Mouse (Mus musculus): ENCODE data around the gene Il13.

Il13 gene

DNA sequence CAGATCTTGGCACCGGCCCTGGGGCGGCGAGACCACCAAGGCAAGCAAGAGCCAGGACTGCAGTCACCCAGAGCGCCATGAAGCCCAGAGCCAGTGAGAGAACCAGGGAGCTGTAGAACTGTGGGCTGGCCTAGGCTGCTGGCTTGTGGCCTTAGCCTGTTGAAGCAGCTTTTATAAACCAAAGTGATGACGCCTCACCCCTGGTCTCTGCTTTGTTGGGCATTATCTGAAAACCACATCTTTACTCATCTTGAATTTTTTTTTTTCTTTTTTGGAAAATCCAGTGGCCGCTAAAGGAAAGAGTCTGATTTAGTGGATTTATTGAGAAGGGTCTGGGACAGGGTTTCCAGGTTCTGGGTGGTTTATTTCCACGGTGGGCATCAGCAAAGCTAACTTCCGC is at the start of gene Il13:
Gene Il13 (minus strand): TSS at position 147 of the 400 bp plus-strand sequence.
- no peak for DNase-seq (ENCODE audit: low read depth, low spot score)

DNA sequence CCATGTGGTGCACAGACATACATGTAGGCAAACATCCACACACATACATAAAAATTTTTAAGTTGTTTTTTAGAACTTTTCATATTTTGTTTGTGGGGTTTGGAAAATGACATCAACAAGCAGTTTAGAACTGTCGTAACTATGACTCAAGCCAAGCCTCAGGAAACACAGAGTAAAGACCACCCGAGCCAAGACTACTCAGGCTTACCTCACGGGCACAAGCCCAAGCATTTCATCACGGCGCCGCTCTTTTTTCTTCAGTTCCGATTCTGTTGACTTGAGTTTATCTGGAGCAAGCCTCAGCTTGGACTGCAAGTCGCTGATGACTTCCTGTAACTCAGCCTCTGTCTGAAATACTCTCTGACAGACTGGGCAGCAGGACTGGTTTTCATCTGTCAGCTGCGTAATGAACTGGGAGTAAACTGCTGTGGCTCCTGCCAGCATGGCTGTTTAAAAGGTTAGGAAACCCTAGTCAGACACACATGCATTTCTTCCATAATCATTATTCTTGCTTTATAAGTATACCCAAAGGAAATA is 48.6 kb upstream of the Il13 start:
- no peak for DNase-seq (ENCODE audit: low read depth, low spot score)

DNA sequence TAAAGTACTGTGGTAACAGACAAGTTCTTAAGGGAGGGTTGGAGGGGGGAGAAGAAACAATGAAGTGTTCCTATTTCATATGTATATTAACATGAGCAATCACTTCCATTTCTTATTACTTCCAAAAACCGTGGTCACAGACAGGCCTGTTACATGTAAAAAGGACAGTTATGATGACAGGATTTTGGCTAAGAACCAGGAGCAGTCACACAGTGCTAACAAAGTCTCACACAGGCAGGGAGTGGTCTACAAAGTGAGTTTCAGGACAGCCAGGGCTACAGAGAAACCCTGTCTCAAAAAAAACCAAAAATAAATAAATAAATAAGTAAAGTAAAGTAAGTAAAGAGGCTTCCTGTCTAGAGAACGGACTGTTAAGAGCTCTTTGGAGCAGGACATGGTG is 47.7 kb upstream of the Il13 start:
- DNase-seq (ENCODE audit: low read depth, low spot score), result no peak

DNA sequence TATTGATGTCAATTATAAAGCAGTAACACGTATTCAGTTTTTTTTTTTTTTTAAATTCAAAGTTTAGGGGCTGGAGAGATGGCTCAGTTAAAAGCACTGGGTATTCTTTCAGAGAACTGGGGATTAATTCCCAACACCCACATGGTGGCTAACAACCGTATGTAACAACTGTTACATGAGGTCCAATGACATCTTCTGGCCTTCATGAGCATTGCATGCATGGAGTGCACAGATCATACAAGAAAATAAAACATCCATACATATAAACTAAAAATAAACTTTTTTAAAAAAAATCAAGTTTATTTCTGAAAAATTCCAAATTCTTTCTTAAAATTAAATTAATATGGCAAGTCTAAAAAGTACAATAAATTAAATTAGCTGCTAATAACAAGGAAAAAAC is 47.2 kb upstream of the Il13 start:
- DNase-seq (ENCODE audit: low read depth, low spot score), result no peak

DNA sequence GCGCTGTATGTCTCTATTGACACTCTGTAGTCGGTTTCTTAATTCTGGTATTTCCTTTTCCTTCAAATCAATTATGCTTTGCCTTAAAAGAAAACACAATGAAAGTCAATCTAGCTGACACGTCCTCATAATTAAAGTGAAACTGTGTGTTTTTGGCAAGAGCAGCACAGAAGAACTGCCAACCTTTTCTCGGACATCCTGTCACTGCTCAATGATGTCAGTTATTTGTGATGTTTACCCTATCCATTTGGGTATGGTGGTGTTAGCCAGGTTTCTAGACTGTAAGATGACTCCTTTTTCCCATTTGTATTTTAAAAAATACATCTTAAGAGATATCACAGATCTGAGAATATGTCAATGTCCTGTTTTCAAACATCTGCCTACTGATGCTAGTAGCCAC is 45.6 kb upstream of the Il13 start:
- DNase-seq (ENCODE audit: low read depth, low spot score), result no peak

DNA sequence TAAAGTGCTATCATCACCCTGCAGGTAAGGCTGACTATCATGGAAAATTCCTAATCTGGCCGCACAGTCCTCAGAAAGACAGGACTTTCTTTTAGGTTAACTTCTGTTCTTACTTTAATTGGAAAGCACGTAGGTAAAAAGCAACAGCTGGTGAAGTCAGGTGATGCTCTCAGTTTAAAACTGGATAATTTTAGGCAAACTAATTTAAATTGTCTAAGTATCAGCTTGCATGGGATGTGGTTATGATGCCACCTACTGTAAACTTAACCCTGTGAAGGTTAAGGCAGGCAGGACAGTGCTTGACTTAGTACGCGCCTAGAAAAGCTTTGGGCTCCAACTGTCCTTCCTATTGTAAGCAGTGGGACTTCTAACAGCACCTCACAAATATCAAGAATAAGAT is 36.9 kb upstream of the Il13 start:
- no peak for DNase-seq (ENCODE audit: low read depth, low spot score)

DNA sequence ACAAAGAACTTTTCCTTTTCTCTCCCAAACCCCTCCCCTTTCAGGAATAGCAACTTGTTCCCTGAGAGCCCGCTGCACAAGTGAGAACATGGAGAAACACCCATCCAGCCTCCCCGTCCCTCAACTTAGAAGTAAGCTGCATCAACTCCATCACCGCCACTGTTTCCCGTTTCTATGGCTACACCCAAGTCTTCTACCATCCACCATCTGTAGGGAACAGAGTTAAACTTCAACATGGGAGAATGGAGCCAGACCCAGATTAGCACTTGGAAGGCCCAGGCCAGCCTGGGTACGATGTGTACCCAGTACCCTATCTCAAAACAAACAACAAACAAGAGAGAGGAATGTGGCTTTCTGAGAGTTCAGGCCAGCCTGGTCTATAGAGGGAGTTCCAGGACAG is 29.6 kb upstream of the Il13 start:
- DNase-seq (ENCODE audit: low read depth, low spot score), result no peak

DNA sequence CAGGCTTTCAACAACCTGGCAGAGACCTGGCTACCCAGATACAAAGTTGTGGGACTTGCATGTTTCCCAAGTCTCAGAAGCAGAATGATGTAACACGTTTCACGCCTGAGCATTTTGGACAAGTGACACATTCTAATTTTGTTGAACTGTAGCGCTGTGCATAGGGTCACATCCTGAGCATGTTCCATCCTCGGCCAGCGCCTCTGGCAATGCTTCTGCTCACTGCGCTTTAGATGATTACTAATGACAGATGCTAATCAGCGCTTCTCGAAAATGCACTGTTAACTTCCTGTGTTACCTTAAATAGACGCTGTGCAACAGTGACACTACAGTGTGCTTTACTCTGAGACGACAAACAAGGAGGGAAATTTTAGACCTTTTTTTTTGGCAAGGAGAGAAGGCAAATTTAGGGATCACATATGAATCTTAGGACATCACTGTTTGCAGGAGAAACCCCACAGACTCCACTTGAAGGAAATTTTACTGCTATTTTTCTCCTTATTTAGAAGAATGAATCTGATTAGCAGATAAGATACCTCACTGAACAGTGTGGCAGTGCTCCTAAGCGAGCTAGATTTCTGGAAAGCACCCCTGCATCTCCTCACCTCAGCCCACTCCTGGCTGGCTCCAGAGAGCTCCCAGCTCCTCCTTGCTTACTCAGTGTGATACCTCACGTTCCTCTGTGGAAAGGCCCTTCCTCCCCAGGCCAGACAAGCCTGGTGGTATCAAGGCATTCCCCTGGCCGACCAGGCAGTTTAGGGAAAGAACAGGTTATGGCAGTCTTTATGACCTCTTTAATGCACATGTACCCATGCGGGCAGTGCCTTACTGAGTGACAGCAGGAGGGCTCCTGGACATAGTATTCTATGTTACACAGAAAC is 28.5 kb upstream of the Il13 start:
- no peak for DNase-seq (ENCODE audit: low read depth, low spot score)

DNA sequence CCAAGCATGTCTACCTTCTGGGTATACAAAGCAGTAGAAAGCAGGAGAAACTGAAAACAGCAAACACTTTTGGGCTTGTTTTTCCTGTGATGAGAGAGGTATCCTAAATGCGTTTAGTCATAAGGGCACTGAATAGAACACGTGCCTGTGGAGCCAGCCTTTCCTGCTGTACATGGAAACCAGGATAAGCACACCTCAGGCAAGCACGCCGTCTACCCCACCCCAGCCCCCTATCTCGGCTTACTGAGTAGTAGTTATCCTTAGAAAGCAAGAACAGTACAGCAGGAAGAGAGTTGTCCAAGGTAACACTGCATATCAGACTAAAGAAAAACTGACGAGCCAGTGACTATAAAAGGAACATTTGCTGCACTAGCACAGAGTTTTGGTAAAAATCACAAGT is 23.3 kb upstream of the Il13 start:
- DNase-seq (ENCODE audit: low read depth, low spot score), result no peak

DNA sequence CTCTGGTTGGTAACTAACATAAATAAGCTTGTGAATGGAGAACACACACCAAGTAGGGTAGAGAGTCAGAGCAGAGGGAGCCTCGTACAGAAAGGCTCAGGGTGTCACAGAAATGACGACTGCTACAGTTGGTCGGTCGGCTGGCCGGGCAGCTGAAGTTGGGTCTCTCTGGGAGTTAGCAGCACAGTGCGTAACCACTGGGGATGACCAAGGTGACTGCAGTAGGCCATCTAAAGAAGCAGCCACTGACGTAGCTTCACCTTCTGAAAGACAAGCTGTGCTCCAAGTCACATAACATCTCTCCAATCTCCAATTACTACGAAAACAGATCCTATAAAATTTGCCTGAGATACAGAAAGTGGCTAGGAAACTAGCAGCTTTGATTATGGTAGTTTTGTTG is 22.9 kb upstream of the Il13 start:
- no peak for DNase-seq (ENCODE audit: low read depth, low spot score)

DNA sequence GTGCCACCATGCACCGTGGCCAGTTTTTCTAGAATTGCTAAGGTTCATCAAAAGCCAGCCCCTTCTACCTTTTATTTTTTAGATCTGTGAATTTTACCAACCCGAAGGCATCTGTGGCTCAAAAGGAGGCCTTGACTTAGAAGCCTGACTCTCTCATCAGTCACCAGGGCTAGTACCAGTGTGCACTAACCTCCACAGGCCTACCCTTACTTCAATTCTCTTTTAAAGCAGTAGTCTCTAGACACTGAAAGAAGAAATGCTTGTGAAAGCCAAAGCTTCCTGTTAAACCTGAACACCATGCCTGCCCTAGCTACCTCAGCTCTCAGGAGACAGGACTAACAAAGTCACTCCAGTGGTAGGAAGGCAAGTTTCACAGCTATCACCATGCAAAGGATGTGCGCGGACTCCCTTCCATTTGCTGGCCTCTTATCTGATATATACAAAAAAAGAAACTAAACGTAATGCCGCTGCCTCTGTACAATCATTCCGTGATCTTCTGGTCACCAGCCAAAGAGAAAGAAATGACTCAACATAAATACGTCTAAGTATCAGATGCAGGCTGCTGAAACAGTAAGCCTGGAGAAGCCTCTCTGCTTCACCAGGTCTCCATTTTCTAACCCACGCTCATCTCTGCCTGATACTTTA is 22.2 kb upstream of the Il13 start:
- DNase-seq (ENCODE audit: low read depth, low spot score), result no peak

DNA sequence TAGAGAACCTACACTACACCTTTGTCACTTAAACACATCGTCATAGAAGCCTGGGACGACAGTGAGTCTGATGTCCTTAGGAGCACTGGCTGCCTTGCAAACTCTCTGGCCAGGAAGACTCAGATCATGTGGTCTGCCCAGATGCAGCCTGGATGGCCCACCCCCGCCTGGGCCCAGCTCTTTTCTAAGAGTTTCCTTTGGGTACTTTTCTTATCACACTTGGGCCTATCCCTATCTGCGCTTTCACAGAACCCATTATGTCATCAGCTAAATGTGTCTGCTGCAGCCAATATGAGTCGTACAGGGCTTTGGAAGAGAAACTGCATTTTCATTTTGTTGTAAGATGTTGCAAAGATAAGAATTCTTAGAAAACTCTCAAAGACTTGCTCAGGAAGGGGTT is 20.5 kb upstream of the Il13 start:
- DNase-seq (ENCODE audit: low read depth, low spot score), result no peak

DNA sequence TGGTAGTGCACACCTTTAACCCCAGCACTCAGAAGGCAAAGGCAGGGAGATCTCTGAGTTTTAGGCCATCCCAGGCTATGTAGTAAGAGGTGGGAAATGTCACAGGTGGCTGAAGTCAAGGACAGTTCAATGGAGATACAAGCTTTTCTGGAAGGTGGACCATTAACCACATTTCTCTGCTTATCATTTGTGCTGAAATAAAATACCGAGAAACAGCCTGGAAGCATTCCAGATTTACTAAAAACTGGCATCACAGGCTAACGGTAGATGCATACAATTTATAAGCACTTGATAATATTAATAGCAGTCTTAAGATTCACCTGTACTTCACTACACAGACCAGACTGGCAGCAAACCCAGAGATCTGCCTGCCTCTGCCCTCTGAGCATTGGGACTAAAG is 17.9 kb upstream of the Il13 start:
- no peak for DNase-seq (ENCODE audit: low read depth, low spot score)

DNA sequence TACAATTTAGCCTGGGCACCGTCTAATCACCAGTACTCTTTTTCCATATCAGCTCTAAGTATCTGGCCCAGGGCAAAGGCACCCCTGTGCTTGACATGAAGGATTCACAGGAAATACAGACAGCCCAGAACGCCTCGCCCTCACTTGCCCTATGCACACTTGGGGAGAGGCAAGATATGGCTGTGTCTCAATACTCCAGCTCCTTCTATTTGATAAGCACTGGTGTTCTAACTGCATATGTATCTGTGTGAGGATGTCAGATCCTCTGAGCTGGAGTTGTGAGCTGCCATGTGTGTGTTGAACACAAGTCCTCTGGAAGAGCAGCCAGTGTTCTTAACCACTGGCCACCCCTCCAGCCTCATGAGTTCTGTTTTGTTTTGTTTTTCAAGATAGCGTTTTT is 16.9 kb upstream of the Il13 start:
- no peak for DNase-seq (ENCODE audit: low read depth, low spot score)

DNA sequence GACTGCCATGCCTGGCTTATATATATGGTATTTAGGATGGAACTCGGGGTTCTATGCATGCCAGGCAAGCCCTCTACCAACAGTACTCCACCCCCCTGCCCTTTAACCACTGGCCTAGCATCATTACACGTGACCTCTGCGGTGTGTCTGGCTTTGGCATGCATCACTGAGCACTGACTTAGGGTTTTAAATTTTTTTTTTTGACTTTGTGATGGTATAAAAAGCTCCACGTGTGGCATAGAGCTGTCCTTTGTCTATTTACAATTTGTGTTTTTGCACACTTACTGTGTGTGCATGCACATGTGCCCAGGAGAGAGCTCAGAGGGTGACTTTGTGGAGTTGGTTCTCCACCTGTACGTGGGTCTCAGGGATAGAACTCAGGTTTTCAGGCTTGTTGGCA is 9.5 kb upstream of the Il13 start:
- DNase-seq (ENCODE audit: low read depth, low spot score), result no peak

DNA sequence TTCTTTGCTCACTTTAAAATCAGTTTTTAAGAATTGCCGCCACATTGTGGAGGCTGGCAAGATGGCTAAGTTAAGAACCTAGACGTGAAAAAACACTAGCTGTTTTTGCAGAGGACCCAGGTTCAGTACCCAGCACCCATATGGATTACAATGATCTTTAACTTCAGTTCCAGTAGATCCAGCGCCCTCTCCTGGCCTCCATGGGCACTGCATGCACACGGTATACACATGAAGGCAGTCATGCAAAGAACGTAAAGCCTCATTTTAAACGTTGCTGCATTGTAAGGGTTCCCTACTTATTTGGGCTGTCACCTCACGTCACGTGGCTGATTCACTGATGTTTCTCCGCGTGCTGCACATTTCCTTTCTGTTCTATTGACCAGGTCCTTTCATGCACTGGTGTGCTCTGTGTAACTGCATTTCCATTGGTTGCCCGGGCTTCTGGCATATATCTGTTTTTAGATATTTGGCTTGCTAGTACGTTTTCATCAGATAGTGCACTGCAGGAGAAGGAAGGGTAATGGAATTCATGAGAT is 8.3 kb upstream of the Il13 start:
- DNase-seq (ENCODE audit: low read depth, low spot score), result no peak

DNA sequence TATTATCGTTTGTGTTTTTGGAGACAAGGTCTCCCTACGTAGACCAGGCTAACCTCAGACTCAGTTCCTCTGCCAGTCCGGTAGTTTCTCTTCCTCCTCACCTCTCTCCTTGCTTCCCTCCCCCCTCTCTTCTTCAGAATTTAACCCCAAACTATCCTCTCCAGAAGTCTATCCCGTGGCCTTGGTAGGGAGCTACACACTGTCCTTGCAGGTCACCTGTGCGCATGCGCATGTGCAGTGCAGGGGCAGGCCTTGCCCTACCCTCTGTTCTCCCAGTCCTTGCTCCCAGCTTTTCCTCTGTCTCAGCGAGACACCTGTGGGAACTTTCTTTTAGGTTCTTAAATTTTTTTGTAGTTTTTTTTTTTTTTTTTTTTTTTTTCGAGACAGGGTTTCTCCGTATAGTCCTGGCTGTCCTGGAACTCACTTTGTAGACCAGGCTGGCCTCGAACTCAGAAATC is 3.3 kb upstream of the Il13 start:
- DNase-seq (ENCODE audit: low read depth, low spot score), result no peak

DNA sequence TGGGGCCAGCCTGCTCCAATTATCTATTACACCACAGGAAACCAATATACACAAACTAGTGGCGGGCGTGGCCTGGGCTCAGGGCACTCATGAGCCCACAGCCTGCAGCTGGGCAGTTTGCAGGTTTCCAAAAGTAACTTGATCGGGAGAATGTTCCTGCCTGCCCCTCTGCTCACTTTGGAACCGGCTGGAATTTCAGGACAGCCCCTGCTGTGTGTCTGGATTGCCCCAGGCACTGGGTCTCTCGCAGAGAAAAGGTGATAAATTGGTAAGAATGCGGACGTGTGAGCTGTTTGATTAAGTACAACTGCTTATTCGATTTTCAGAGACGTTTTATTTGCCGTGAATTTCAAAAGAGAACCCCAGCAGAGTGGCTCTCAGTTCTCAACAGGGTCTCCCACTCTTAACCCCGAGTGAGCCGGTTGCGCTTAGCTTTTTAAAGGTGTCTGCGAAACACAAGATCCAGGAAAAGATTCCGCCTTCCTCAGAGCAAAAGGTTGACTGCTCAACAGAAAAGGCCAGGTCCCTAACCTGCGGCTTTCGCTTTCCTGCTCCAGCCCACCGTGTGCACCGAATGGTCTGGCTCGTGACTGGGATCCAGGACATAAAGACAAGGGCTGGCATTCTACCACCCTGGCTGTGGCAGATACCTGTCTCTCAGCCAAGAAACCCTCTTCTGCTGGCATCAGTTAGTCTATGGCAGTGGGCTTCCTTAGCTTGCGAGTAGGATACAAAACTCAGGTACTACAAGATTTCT is 2.7 kb upstream of the Il13 start:
- DNase-seq (ENCODE audit: low read depth, low spot score), result peak; percentile 24

DNA sequence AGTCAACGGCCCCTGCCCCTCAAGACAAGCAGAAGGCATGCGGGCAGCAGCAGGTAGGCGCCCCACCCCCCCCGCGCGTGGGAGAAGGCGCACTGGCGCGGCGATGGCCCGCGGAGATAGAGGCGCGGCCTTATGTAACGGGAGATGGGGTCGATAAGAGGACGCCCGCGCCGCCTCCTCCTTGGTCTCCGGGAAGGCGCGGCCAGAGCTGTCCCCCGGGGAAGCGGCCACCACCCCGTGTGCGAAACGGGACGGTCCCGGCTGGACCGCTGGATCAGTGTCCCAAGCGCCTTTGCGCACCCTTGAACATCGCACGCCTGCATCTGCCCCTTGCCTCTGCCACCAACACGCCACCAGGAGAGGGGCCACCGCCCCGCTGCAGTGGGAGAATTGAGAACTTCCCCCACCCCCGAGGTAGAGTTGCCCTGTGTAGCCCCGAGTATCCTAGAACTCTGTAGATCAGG is 1.7 kb upstream of the Il13 start:
- no peak for DNase-seq (ENCODE audit: low read depth, low spot score)

DNA sequence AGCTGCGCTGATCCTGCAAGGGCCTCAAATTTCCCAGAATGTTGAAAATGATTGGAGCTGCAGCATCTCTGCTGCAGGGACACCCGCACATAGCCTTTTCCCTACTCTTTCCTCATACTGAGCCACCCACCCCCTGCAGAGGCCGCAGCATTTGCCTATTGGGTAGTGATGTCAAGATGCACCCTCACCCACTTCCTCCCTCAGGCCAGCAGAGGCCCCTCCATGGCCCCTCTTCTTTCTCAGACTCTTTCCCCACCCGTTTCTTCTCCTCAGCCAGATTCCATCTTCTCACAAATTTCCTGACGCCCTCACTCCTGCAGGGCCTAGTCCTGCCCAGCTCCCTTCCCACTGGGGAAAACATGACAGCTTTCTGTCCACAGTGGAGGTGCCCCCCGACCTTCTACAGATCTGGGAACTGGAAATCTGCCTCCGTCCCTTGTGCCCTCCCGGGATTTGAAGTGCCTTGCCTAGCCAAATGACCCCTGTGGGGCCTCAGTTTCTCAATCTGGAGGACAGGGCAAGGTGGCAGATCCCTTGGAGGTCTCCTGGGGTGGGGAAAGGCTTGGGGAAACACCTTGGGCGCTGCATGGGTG is 1.2 kb upstream of the Il13 start:
- DNase-seq (ENCODE audit: low read depth, low spot score), result no peak

DNA sequence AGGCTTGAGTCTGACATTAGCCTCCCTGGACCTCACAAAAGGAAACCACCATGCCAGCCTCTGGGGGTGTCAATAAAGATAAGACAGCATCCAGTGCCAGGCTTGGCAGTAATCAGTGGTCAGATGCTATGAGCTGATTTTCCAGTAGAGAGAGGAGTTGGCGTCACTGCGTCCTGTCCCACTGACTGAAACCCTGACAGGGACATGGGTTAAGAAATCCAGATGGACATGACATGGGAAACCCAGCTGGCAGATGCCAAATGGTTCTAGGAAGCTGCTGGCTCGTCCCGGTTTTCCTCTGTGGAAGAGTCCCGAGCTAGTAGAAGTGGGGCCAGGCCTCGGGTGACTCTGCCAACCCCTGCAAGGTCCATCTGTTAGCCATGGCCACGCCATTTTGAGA is 858 bp downstream of the Il13 start:
- no peak for DNase-seq (ENCODE audit: low read depth, low spot score)

Data from embryo, embryonic 11.5 days (tissue).